Mouse (Mus musculus): ENCODE data around the gene Nrxn1.

- TF ChIP-seq IRF4 (IDR thresholded peaks at IDR 0.05; ENCODE audit: low read depth, low read length) (no peak), POLR2A (IDR thresholded peaks at IDR 0.05; ENCODE audit: low read depth, low read length) (no peak), MAX (IDR thresholded peaks at IDR 0.05; ENCODE audit: low read length) (no peak), KAT2A (IDR thresholded peaks at IDR 0.05; ENCODE audit: insufficient replicate concordance, low read length) (no peak), TCF12 (IDR thresholded peaks at IDR 0.05; ENCODE audit: low read depth, low read length) (no peak), CTCF (conservative IDR thresholded peaks at IDR 0.05 in 1 of 2, IDR thresholded peaks at IDR 0.05 in 1 of 2; ENCODE audit: low read depth in 2 of 2, low read length in 2 of 2) (no peak), MAFK (IDR thresholded peaks at IDR 0.05; ENCODE audit: insufficient replicate concordance, low read length) (no peak), NELFE (IDR thresholded peaks at IDR 0.05; ENCODE audit: low read depth, low read length) (no peak), EP300 (IDR thresholded peaks at IDR 0.05; ENCODE audit: low read length) (no peak), RCOR1 (conservative IDR thresholded peaks at IDR 0.05; ENCODE audit: low read depth, low read length) (no peak), ETS1 (conservative IDR thresholded peaks at IDR 0.05; ENCODE audit: low read depth, low read length) (no peak), ZC3H11A (IDR thresholded peaks at IDR 0.05; ENCODE audit: low read depth, low read length) (no peak)
Measured at GRCm38 (mm10) chr17:90203993-90204392, 888.9 kb downstream of the Nrxn1 start.
